Mouse (Mus musculus): ENCODE measurements at regions not wholly inside any gene's neighbourhood (a gene's known extent, or its start where the extent isn't known, plus 50 kb on each side); places are given as distances from the start of the nearest gene placed in this dataset.

- no peak for TF ChIP-seq CTCF (IDR thresholded peaks at IDR 0.05; ENCODE audit: borderline replicate concordance, insufficient read depth, low read depth, low read length)
- TF ChIP-seq POLR2A (IDR thresholded peaks at IDR 0.05; ENCODE audit: borderline replicate concordance, insufficient read depth, low read length): no peak
Measured at GRCm38 (mm10) chr3:151366707-151367306, 70.9 kb upstream of the Adgrl4 start.

All from cerebellum, adult 2 months (tissue).